In the genomic region with DNA sequence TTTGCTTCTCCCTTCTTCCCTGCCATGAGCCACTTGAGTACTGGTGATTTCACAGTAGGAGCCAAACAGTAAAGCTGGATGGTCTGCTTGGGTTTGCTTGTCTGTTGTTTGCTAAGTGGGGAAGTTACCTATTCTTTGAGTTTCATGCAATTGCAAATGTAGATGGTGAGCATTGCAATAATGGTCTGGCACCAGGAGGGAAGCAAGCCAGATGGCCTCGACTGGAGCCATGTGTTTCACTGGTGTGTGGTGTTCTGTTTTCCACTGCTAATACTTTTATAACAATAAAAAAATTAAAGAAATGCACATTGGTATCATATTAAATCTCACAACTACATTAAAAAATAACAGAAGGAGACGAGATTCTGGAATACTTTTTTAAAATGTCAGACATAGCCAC, we compare ENCODE assay signal across 18 mouse cellular contexts.
"Had no signal": no experiment of that assay in that cellular context is flagged by ENCODE, and none has a peak within 500 bp of the region (broad histone marks: within the 10 kb centered on the region; RNA-seq: fewer than 3 reads in every experiment).

No protein-coding gene starts in this region.

- H3K27me3 ChIP-seq: liver, embryonic 13.5 days; midbrain, embryonic 13.5 days; neural tube, embryonic 13.5 days; stomach, embryonic 15.5 days had no signal

- H3K27ac ChIP-seq: kidney, postnatal 0 days; left cerebral cortex, adult 2 months; liver, embryonic 13.5 days; macrophage; midbrain, embryonic 10.5 days; neural tube, embryonic 13.5 days; stomach, embryonic 15.5 days had no signal

- DNase-seq: kidney, adult 2 months; kidney, postnatal 25 days; liver, embryonic 13.5 days; lung, embryonic 14.5 days; retina, postnatal 1 day; right cerebral cortex, postnatal 25 days; spleen, adult 18-20 months; thymus, adult 18-20 months; thymus, postnatal 36 days had no signal

- H3K4me3 ChIP-seq: left cerebral cortex, adult 2 months; liver, embryonic 13.5 days; megakaryocyte, embryonic 14.5 days; midbrain, embryonic 10.5 days; midbrain, embryonic 13.5 days; myocyte; neural tube, embryonic 13.5 days; stomach, embryonic 15.5 days had no signal

- H3K4me1 ChIP-seq: stomach, embryonic 15.5 days had no signal
